Comparison of ENCODE assay signal across 9 mouse cellular contexts in genomic region chr10:4593828-4594227, GRCm38 (mm10). TPM values are rescaled to one million over a fixed set of nuclear protein-coding genes. Genes with fewer than 3 reads are reported as not detected.
DNase-seq lines count a peak whose midpoint lies in the region; ATAC-seq and TF ChIP-seq lines count a peak whose summit lies in the region.
"Had no signal": no experiment of that assay in that cellular context is flagged by ENCODE, and none has a peak within 500 bp of the region (broad histone marks: within the 10 kb centered on the region; RNA-seq: fewer than 3 reads in every experiment).

No protein-coding gene starts in this region.

- H3K4me1 ChIP-seq in G1E (ENCODE audit: insufficient read depth, low read depth, low read length): no peaks in the 10 kb centered on the region
- H3K4me1 ChIP-seq: embryonic facial prominence, embryonic 12.5 days; hindbrain, embryonic 12.5 days had no signal

- H3K27me3 ChIP-seq in G1E (ENCODE audit: insufficient read depth, low read length): no peaks in the 10 kb centered on the region
- H3K27me3 ChIP-seq: embryonic facial prominence, embryonic 12.5 days; hindbrain, embryonic 12.5 days had no signal

- no peak overlapping the region for H3K27ac ChIP-seq in layer of hippocampus, adult 2 months
- H3K27ac ChIP-seq: embryonic facial prominence, embryonic 12.5 days; hindbrain, embryonic 12.5 days had no signal

- no peak for DNase-seq in layer of hippocampus, adult 2 months (ENCODE audit: low spot score in 2 of 2)
- DNase-seq in layer of hippocampus, adult 8-10 months (ENCODE audit: low spot score in 2 of 2): no peak
- peak; percentile 44 for DNase-seq in CD4-positive helper T cell, adult 2 months (ENCODE audit: low read depth, low spot score)
- no peak for DNase-seq in G1E (ENCODE audit: low spot score)
- DNase-seq in frontal cortex, postnatal 36 days (ENCODE audit: low spot score in 2 of 2): no peak
- DNase-seq in cerebellum, adult 18-20 months: no peak

- ATAC-seq in G1E (ENCODE audit: extremely low read depth, insufficient number of reproducible peaks, low FRiP score, poor library complexity, severe bottlenecking): no peak
- ATAC-seq in megakaryocyte-erythroid progenitor cell, adult 5-6 weeks (replicated peaks; ENCODE audit: low FRiP score, low TSS enrichment, poor library complexity, severe bottlenecking): peak; percentile 71

- H3K4me3 ChIP-seq in layer of hippocampus, adult 2 months: no peak overlapping the region
- H3K4me3 ChIP-seq in G1E (ENCODE audit: low read depth, low read length): no peak overlapping the region
- H3K4me3 ChIP-seq: embryonic facial prominence, embryonic 12.5 days; hindbrain, embryonic 12.5 days had no signal

- H3K9me3 ChIP-seq in G1E (replicated peaks): no peaks in the 10 kb centered on the region
- H3K9me3 ChIP-seq: embryonic facial prominence, embryonic 12.5 days; hindbrain, embryonic 12.5 days had no signal

- no peaks in the 10 kb centered on the region for H3K36me3 ChIP-seq in G1E (replicated peaks)
- H3K36me3 ChIP-seq: embryonic facial prominence, embryonic 12.5 days; hindbrain, embryonic 12.5 days had no signal

- peak; percentile 74 for TF ChIP-seq CTCF in layer of hippocampus, adult 2 months (conservative IDR thresholded peaks at IDR 0.05)
- peak; percentile 47 for TF ChIP-seq CTCF in G1E (IDR thresholded peaks at IDR 0.05; ENCODE audit: low read depth, low read length)

RNA-seq across cellular contexts. Expression of gene Esr1, which starts 17.6 kb away (rescaled TPM):
- 1 to 10 TPM; 2.5 to 2.7 TPM for total RNA-seq in layer of hippocampus, adult 2 months (2021)
- total RNA-seq in layer of hippocampus, adult 8-10 months (2022): 1 to 10 TPM; 3.3 to 4.0 (median 3.6) TPM
- total RNA-seq in G1E (2014; fragmentation: Nextera tagmentation): not detected in 2 replicates
- total RNA-seq in G1E (2017): 0.17 and 0.82 TPM in 2 replicates
- not detected in 2 replicates for polyA plus RNA-seq in G1E (2012)
- total RNA-seq in megakaryocyte-erythroid progenitor cell, adult 5-6 weeks (2014; fragmentation: Nextera tagmentation): 0.40 and 2.9 TPM in 2 replicates
- total RNA-seq in megakaryocyte-erythroid progenitor cell, adult 5-6 weeks (2017): 0.65 and 0.89 TPM in 2 replicates
